Mouse (Mus musculus) embryonic facial prominence, embryonic 12.5 days (tissue): Measurements from ENCODE around the gene Fbrsl1. TPM values are rescaled to one million over a fixed set of nuclear protein-coding genes. Genes with fewer than 3 reads are reported as not detected.

ENCODE experiments used
- ATAC-seq: fragments of 200-750 bp; cut with Nextera tagmentation; 2 replicates; pipeline ENCODE4 v1.8.0; 2017; ENCODE audit not compliant: insufficient number of reproducible peaks, insufficient read depth, low FRiP score, low TSS enrichment
- H3K27ac ChIP-seq: fragments of 300-500 bp; sonication (generic); 2 replicates; pipeline ENCODE4 v1.5.1; 2016; ENCODE audit warnings: mild to moderate bottlenecking
- H3K27me3 ChIP-seq: fragments of 300-500 bp; sonication (generic); 2 replicates; pipeline ENCODE4 v1.6.1; 2016; ENCODE audit warnings: mild to moderate bottlenecking, moderate library complexity
- H3K36me3 ChIP-seq: fragments of 300-500 bp; sonication (generic); 2 replicates; pipeline ENCODE4 v1.6.1; 2016; ENCODE audit warnings: mild to moderate bottlenecking
- H3K4me1 ChIP-seq: fragments of 300-500 bp; sonication (generic); 2 replicates; pipeline ENCODE4 v1.6.1; 2016
- H3K4me2 ChIP-seq: fragments of 300-500 bp; sonication (generic); replicated peaks from 2 replicates; pipeline ENCODE4 v1.6.1; 2016; ENCODE audit warnings: mild to moderate bottlenecking, moderate library complexity
- H3K4me3 ChIP-seq: fragments of 300-500 bp; sonication (generic); 2 replicates; pipeline ENCODE4 v1.5.1; 2016; ENCODE audit warnings: mild to moderate bottlenecking
- H3K9ac ChIP-seq: fragments of 300-500 bp; sonication (generic); 2 replicates; pipeline ENCODE4 v1.6.1; 2016; ENCODE audit warnings: mild to moderate bottlenecking, moderate library complexity
- H3K9me3 ChIP-seq: fragments of 300-500 bp; sonication (generic); 2 replicates; pipeline ENCODE4 v1.6.1; 2016; ENCODE audit warnings: mild to moderate bottlenecking, moderate library complexity
- WGBS: fragments of 180-500 bp; shearing (Covaris S2); methylation state at CpG from one replicate; pipeline ENCODE4 v1.1.7; 2016; 5-methylcytosine and 5-hydroxymethylcytosine counted together
- polyA plus RNA-seq: library from polyadenylated mRNA; unstranded; fragments of >200 nt; fragmentation: Nextera tagmentation; extraction: Ambion mirVana; gene quantifications from 2 replicates; pipeline ENCODE4 v1.2.1, GENCODE M21; 2016

The Fbrsl1 gene
- polyA plus RNA-seq, 1 experiment from 2014 or later, result 25.4 TPM

DNA sequence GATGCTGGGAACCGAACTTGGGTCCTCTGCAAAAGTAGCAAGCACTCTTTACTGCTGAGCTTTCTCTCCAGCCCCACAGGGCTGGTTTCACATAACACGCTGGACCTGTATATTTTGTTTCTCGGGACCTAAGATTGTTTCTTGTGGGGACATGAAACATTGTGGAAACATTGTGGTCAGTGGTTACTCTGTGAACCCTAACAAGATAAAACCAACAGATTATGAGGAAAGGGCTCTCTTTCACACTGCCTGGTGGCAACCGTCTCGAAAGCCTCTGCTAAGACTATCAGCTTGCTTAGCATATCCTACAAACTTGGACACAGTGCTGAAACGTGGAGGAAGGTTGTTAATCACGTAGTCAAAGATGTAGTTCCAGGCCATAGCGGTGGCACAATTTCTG is 101.3 kb downstream of the Fbrsl1 start:
- Histone ChIP-seq H3K27ac (no peak overlapping the region), H3K9me3 (no peaks in the 10 kb centered on the region), H3K27me3 (peaks cover 26% of the 10 kb centered on the region), H3K9ac (no peak overlapping the region), H3K4me2 (no peak overlapping the region), H3K4me3 (no peak overlapping the region), H3K36me3 (no peaks in the 10 kb centered on the region), H3K4me1 (peaks cover 5% of the 10 kb centered on the region; the same call in 1 of the 2 replicates)
- ATAC-seq, result no peak
- WGBS, result 78% methylated on average over 8 of the region's 8 CpGs

DNA sequence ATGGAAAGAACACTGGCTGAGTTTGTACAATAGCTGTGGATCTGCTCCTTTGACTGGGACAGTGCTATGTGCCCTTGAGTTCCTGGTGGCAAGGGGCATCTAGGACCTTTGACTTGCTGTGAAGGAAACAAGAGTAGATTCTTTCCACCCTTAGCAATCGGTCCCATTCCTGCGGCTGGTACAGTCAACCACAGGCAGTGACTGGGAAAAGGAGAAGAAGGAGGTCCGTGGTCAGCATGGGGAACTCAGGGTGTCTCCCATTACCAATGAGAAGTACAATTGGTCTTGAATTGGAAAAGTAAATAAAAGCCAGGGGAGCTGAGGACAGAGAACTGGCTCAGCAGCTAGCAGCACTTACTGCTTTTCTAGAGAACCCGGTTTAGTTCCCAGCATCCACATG is 102.8 kb downstream of the Fbrsl1 start:
- Histone ChIP-seq H3K9ac (no peak overlapping the region), H3K4me1 (peaks cover 5% of the 10 kb centered on the region; the same call in 1 of the 2 replicates), H3K9me3 (no peaks in the 10 kb centered on the region), H3K27ac (no peak overlapping the region), H3K4me2 (no peak overlapping the region), H3K4me3 (no peak overlapping the region), H3K36me3 (no peaks in the 10 kb centered on the region), H3K27me3 (peaks cover 33% of the 10 kb centered on the region)
- no peak for ATAC-seq
- WGBS, result 78% methylated on average over 4 of the region's 4 CpGs

DNA sequence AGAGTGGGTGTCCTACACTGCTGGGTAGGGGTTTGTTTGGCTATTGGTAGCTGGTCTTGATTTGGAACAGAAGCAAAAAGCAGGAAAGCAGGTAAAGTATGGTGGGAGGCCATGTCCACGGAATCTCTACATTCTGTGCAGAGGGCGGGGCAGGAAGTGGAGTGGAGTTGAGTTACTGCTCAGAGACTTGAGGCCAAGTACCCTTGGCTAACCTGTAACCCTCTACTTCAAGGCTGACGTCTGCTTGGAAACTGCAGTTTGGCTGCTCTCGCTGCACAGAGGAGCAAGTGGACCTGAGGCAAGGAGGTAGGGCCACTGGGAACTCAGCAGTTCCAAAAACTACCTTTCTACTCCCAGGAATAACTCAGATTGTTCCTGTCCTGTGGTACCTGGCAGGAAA is 103.8 kb downstream of the Fbrsl1 start, which contains the start of gene Lrcol1:
TSS of gene Lrcol1 (plus strand) at position 207 of the 400 bp plus-strand sequence.
- no peak for ATAC-seq
- Histone ChIP-seq H3K4me1 (peaks cover 5% of the 10 kb centered on the region; the same call in 1 of the 2 replicates), H3K4me2 (0 out of 2 replicates have a peak within 1 kb of the TSS, but pooled peaks have one; percentile 92), H3K36me3 (peaks cover 7% of the 10 kb centered on the region; the same call in 1 of the 2 replicates), H3K27me3 (peaks cover 33% of the 10 kb centered on the region), H3K4me3 (no peak within 1 kb of the TSS), H3K27ac (no peak within 1 kb of the TSS), H3K9ac (no peak within 1 kb of the TSS), H3K9me3 (no peaks in the 10 kb centered on the region)
- WGBS, result 70% methylated on average over 4 of the region's 4 CpGs

DNA sequence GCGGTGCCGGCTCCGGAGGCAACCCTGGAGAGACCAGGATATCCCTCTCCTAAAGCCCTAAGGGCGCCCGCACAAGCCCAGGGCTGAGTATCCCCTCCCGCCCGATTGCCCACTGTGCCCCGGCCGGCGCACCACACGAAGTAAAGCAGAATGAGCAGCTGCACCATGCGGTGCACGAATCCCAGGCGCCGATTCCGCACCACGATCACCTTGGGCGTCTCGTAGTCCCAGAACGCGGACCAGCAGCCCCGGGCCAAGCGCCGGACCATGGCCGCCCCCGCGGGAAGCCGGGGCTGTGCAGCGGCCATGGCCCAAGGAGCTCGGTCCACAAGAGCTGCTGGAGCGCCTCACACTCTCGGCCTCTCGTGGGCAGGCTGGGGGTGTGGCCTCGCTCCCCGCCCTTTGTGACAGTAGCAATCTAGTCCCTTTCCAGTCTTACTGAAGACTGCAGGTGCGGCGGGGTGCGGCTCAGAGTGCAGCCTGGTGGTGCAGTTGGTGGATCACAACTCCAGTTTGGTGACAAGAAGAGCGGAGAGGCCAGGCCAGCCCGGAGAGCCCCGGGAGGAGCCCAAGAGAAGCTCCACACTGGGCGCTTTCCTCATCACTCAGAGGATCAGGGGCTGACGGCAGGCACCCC is 105.5 kb downstream of the Fbrsl1 start, which contains the start of gene P2rx2:
TSS of gene P2rx2 (minus strand) at position 565 of the 637 bp plus-strand sequence.
- no peaks in the 10 kb centered on the region for H3K9me3 ChIP-seq
- 2% methylated on average over 43 of the region's 43 CpGs for WGBS

DNA sequence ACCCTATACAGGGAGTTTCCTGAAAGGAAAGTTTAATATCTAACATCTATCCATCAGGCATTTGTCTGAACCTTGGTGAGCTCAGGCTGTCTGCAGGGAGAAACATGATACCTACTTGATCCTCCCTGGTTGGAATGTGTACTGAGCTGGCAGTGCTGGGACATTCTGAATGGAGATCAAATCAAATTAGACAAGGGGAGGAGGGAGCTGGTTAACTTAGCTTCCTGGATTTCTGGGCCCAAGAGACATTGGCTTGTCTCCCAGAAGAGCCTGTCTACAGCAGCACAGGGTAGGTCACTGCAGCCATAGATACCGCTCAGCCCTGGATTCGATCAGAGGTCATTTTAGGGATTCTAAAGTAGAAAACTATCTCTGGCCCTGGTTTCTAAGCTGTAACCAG is 109.5 kb downstream of the Fbrsl1 start:
- Histone ChIP-seq H3K27ac (peak overlapping the region; percentile 50), H3K27me3 (peaks cover 24% of the 10 kb centered on the region), H3K4me1 (peaks cover 7% of the 10 kb centered on the region), H3K4me2 (no peak overlapping the region), H3K9me3 (no peaks in the 10 kb centered on the region), H3K36me3 (peaks cover 53% of the 10 kb centered on the region), H3K4me3 (no peak overlapping the region), H3K9ac (no peak overlapping the region)
- ATAC-seq, result no peak
- WGBS, result 71% methylated on average over 2 of the region's 2 CpGs

More for the DNA sequence above, 105.5 kb downstream of the Fbrsl1 start, which contains the start of gene P2rx2:
- H3K27ac ChIP-seq, result no peak within 1 kb of the TSS
- H3K27me3 ChIP-seq, result peaks cover 33% of the 10 kb centered on the region
- peak within 1 kb of the TSS; percentile 92 for H3K4me2 ChIP-seq
- H3K36me3 ChIP-seq, result peaks cover 14% of the 10 kb centered on the region; the same call in 1 of the 2 replicates
- ATAC-seq, result peak; percentile 39; the same call in 1 of the 2 replicates
- peak within 1 kb of the TSS; percentile 42 for H3K4me3 ChIP-seq
- H3K4me1 ChIP-seq, result peaks cover 12% of the 10 kb centered on the region
- peak within 1 kb of the TSS; percentile 50; the same call in 1 of the 2 replicates for H3K9ac ChIP-seq

DNA sequence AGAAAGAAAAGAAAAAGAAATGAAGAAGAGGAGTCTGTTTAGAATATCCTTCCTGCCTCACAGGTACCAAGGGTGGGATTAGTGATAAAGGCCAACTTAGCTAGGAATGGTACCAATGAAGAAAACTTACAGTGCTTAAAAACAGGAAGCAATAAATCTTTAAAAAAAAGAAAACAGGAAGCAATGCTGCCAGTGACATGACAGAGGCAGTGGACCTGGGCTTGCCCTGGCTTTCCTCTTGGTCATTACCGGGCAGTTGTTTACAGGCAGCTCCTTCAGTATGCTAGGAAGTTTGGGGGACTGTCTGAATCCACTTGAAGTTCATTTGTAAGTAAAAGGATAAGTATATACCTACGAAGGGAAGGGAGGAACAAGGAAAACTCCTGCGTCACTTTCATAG is 117.8 kb downstream of the Fbrsl1 start:
- no peak overlapping the region for H3K9ac ChIP-seq
- no peaks in the 10 kb centered on the region for H3K4me1 ChIP-seq
- no peaks in the 10 kb centered on the region for H3K9me3 ChIP-seq
- H3K27ac ChIP-seq, result no peak overlapping the region
- no peak overlapping the region for H3K4me2 ChIP-seq
- WGBS, result 85% methylated on average over 3 of the region's 3 CpGs
- no peak for ATAC-seq
- peaks cover 86% of the 10 kb centered on the region for H3K36me3 ChIP-seq
- no peaks in the 10 kb centered on the region for H3K27me3 ChIP-seq
- no peak overlapping the region for H3K4me3 ChIP-seq

DNA sequence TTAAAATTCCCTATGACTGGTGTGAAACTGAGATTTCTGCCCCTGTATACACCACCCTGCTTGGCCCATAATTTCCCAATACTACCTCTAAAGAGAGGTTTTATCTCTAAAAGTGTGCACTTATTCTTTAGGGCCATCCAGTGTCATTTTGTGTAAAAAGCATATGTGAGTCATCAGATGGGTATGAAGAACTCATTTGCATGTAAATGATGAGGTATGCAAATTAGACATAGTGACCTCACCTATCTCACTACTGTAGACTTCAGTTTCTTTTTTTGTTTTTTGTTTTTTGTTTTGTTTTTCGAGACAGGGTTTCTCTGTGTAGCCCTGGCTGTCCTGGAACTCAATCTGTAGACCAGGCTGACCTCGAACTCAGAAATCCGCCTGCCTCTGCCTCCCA is 135.2 kb downstream of the Fbrsl1 start:
- WGBS, result 98% methylated on average over 3 of the region's 3 CpGs
- Histone ChIP-seq H3K4me2 (no peak overlapping the region), H3K4me3 (no peak overlapping the region), H3K27me3 (no peaks in the 10 kb centered on the region), H3K4me1 (no peaks in the 10 kb centered on the region), H3K27ac (no peak overlapping the region), H3K9ac (no peak overlapping the region), H3K36me3 (peaks cover 57% of the 10 kb centered on the region), H3K9me3 (no peaks in the 10 kb centered on the region)
- ATAC-seq, result no peak

Other genes with a start within 250 kb of the Fbrsl1 start
- gene Ankle2, start 217.5 kb downstream of the Fbrsl1 start, polyA plus RNA-seq, result 39.4 and 41.3 TPM in 2 replicates
- gene Pgam5, start 178.6 kb downstream of the Fbrsl1 start, polyA plus RNA-seq, result 80.7 TPM in 2 replicates
- gene Pxmp2, start 162.3 kb downstream of the Fbrsl1 start, polyA plus RNA-seq, result 7.1 and 9.0 TPM in 2 replicates
- 35.3 and 40.5 TPM in 2 replicates for gene Pole, start 162.2 kb downstream of the Fbrsl1 start, polyA plus RNA-seq
- gene P2rx2, start 105.3 kb downstream of the Fbrsl1 start, polyA plus RNA-seq, result 2.3 TPM in 2 replicates
- gene Lrcol1, start 103.8 kb downstream of the Fbrsl1 start, polyA plus RNA-seq, result not detected in 2 replicates
- 0.99 and 1.6 TPM in 2 replicates for gene Galnt9, start 95.9 kb upstream of the Fbrsl1 start, polyA plus RNA-seq
- 53.4 and 60.9 TPM in 2 replicates for gene Noc4l, start 204.9 kb upstream of the Fbrsl1 start, polyA plus RNA-seq
- gene Ddx51, start 204.9 kb upstream of the Fbrsl1 start, polyA plus RNA-seq, result 41.3 and 46.7 TPM in 2 replicates